Mouse (Mus musculus) liver, postnatal 0 days (tissue): Measurements from ENCODE around the gene Zfp113. TPM values are rescaled to one million over a fixed set of nuclear protein-coding genes. Genes with fewer than 3 reads are reported as not detected.

Experiments used
- ATAC-seq: fragments of 200-750 bp; cut with Nextera tagmentation; 2 replicates; pipeline ENCODE4 v1.8.0; 2017; ENCODE audit warnings: mild to moderate bottlenecking, moderate library complexity
- DNase-seq: peaks from one replicate; pipeline ENCODE4 v3.0.0-alpha.2; 2016
- H3K27ac ChIP-seq: fragments of 300-500 bp; sonication (generic); 2 replicates; pipeline ENCODE4 v1.5.1; 2014; ENCODE audit warnings: antibody characterized with exemption, moderate library complexity, mild to moderate bottlenecking, low read depth
- H3K27me3 ChIP-seq: fragments of 300-500 bp; sonication (generic); 2 replicates; pipeline ENCODE4 v1.6.1; 2014; ENCODE audit warnings: low read length, control low read depth, mixed read lengths; ENCODE audit not compliant: insufficient read depth
- H3K36me3 ChIP-seq: fragments of 300-500 bp; sonication (generic); replicated peaks from 2 replicates; pipeline ENCODE4 v1.6.1; 2014; ENCODE audit warnings: mild to moderate bottlenecking, control low read depth, low read length, moderate library complexity, mixed read lengths; ENCODE audit not compliant: insufficient read depth
- H3K4me1 ChIP-seq: fragments of 300-500 bp; sonication (generic); 2 replicates; pipeline ENCODE4 v1.6.1; 2014; ENCODE audit warnings: antibody characterized with exemption, mild to moderate bottlenecking, control low read depth; ENCODE audit not compliant: insufficient read depth
- H3K4me2 ChIP-seq: fragments of 300-500 bp; sonication (generic); 2 replicates; pipeline ENCODE4 v1.6.1; 2014; ENCODE audit warnings: low read depth, mild to moderate bottlenecking, low read length, moderate library complexity, mixed read lengths
- H3K4me3 ChIP-seq: fragments of 300-500 bp; sonication (generic); 2 replicates; pipeline ENCODE4 v1.5.1; 2014; ENCODE audit warnings: low read depth, low read length
- H3K9ac ChIP-seq: fragments of 300-500 bp; sonication (generic); replicated peaks from 2 replicates; pipeline ENCODE4 v1.6.1; 2014; ENCODE audit warnings: mild to moderate bottlenecking, moderate library complexity
- H3K9me3 ChIP-seq: fragments of 300-500 bp; sonication (generic); 2 replicates; pipeline ENCODE4 v1.6.1; 2016; ENCODE audit warnings: mild to moderate bottlenecking, control low read depth, low read length, mixed read lengths
- CTCF ChIP-seq: sonication (generic); IDR thresholded peaks from 2 replicates; pipeline ENCODE4 v1.5.1; 2016; ENCODE audit warnings: antibody characterized with exemption, low read depth
- EP300 ChIP-seq: IDR thresholded peaks from 2 replicates; pipeline ENCODE4 v1.6.1; 2016; ENCODE audit warnings: antibody characterized with exemption, low read depth, mild to moderate bottlenecking
- WGBS: fragments of 180-500 bp; shearing (Covaris S2); extraction: QIAGEN DNeasy Blood & Tissue Kit; methylation state at CpG from one replicate; pipeline ENCODE4 v1.1.7; 2014; ENCODE audit not compliant: insufficient replicate concordance; 5-methylcytosine and 5-hydroxymethylcytosine counted together
- polyA plus RNA-seq: library from polyadenylated mRNA; unstranded; fragments of >200 nt; fragmentation: Nextera tagmentation; extraction: Ambion mirVana; gene quantifications from 2 replicates; pipeline ENCODE4 v1.2.1, GENCODE M21; 2015

Gene Zfp113
- polyA plus RNA-seq: 3.8 and 6.5 TPM in 2 replicates

- Histone ChIP-seq H3K27me3 (no peaks in the 10 kb centered on the region), H3K4me2 (peak within 1 kb of the TSS; percentile 81), H3K9me3 (no peaks in the 10 kb centered on the region), H3K36me3 (peaks cover 17% of the 10 kb centered on the region), H3K27ac (peak within 1 kb of the TSS; percentile 94), H3K9ac (peak within 1 kb of the TSS; percentile 90), H3K4me3 (peak within 1 kb of the TSS; percentile 82), H3K4me1 (peaks cover 8% of the 10 kb centered on the region; the same call in 1 of the 2 replicates)
- under 1% methylated on average over 31 of the region's 31 CpGs for WGBS
- TF ChIP-seq EP300: peak; percentile 65
- peak; percentile 98 for TF ChIP-seq CTCF
- DNase-seq (peak; percentile 87), ATAC-seq (peak; percentile 95)
Observed at GRCm38 (mm10) chr5:138155443-138155976, at the start of gene Zfp113. TSS of gene Zfp113 (minus strand) at chr5:138155744.

- H3K4me3 ChIP-seq: no peak overlapping the region
- no peaks in the 10 kb centered on the region for H3K36me3 ChIP-seq
- no peak for DNase-seq
- H3K9ac ChIP-seq: no peak overlapping the region
- H3K27ac ChIP-seq: no peak overlapping the region
- ATAC-seq: no peak
- H3K4me1 ChIP-seq: no peaks in the 10 kb centered on the region
- 80% methylated on average over 3 of the region's 3 CpGs for WGBS
- no peak for TF ChIP-seq EP300
- no peak for TF ChIP-seq CTCF
- no peak overlapping the region for H3K4me2 ChIP-seq
- H3K9me3 ChIP-seq: no peaks in the 10 kb centered on the region
- no peaks in the 10 kb centered on the region for H3K27me3 ChIP-seq
Observed at GRCm38 (mm10) chr5:138202086-138202485, 46.5 kb upstream of the Zfp113 start.

- H3K27ac ChIP-seq: no peak overlapping the region
- 14% methylated on average over 1 of the region's 1 CpGs for WGBS
- no peak for ATAC-seq
- no peaks in the 10 kb centered on the region for H3K36me3 ChIP-seq
- peaks cover 9% of the 10 kb centered on the region for H3K4me1 ChIP-seq
- H3K4me2 ChIP-seq: no peak overlapping the region
- H3K4me3 ChIP-seq: no peak overlapping the region
- no peaks in the 10 kb centered on the region for H3K9me3 ChIP-seq
- no peak for DNase-seq
- TF ChIP-seq EP300: no peak
- peak; percentile 43 for TF ChIP-seq CTCF
- H3K9ac ChIP-seq: no peak overlapping the region
- H3K27me3 ChIP-seq: no peaks in the 10 kb centered on the region
Observed at GRCm38 (mm10) chr5:138199576-138199975, 44.0 kb upstream of the Zfp113 start.

- no peak overlapping the region for H3K27ac ChIP-seq
- H3K27me3 ChIP-seq: no peaks in the 10 kb centered on the region
- DNase-seq: no peak
- 54% methylated on average over 7 of the region's 7 CpGs for WGBS
- no peak overlapping the region for H3K4me3 ChIP-seq
- H3K36me3 ChIP-seq: no peaks in the 10 kb centered on the region
- no peak for ATAC-seq
- no peak overlapping the region for H3K9ac ChIP-seq
- peak overlapping the region; percentile 100 for H3K4me2 ChIP-seq
- peaks cover 15% of the 10 kb centered on the region for H3K4me1 ChIP-seq
- TF ChIP-seq CTCF: no peak
- no peak for TF ChIP-seq EP300
- H3K9me3 ChIP-seq: no peaks in the 10 kb centered on the region
Observed at GRCm38 (mm10) chr5:138195463-138195862, 39.9 kb upstream of the Zfp113 start.

GRCm38 (mm10) chr5:138194755-138195345 is 39.3 kb upstream of the Zfp113 start:
- Histone ChIP-seq H3K9me3 (no peaks in the 10 kb centered on the region), H3K27ac (peak overlapping the region; percentile 86), H3K4me1 (peaks cover 15% of the 10 kb centered on the region), H3K4me2 (peak overlapping the region; percentile 100), H3K9ac (peak overlapping the region; percentile 87), H3K27me3 (no peaks in the 10 kb centered on the region), H3K4me3 (peak overlapping the region; percentile 83), H3K36me3 (0 out of 2 replicates have a peak, but pooled peaks cover 3% of the 10 kb centered on the region)
- peak; percentile 38 for DNase-seq
- 2% methylated on average over 29 of the region's 29 CpGs for WGBS
- TF ChIP-seq EP300: no peak
- no peak for TF ChIP-seq CTCF
- ATAC-seq: peak; percentile 42

GRCm38 (mm10) chr5:138193771-138194727 is 38.5 kb upstream of the Zfp113 start, which contains the start of gene Mblac1:
TSS of gene Mblac1 (plus strand) at chr5:138194314.
- WGBS: 6% methylated on average over 54 of the region's 54 CpGs
- peak within 1 kb of the TSS; percentile 87 for H3K9ac ChIP-seq

More at GRCm38 (mm10) chr5:138193771-138194727, 38.5 kb upstream of the Zfp113 start, which contains the start of gene Mblac1:
- peaks cover 15% of the 10 kb centered on the region for H3K4me1 ChIP-seq
- H3K36me3 ChIP-seq: 0 out of 2 replicates have a peak, but pooled peaks cover 3% of the 10 kb centered on the region
- peak within 1 kb of the TSS; percentile 100 for H3K4me2 ChIP-seq
- DNase-seq (peak; percentile 86), ATAC-seq (peak; percentile 83)
- H3K27me3 ChIP-seq: no peaks in the 10 kb centered on the region
- peak within 1 kb of the TSS; percentile 86 for H3K27ac ChIP-seq
- peak within 1 kb of the TSS; percentile 83 for H3K4me3 ChIP-seq
- no peaks in the 10 kb centered on the region for H3K9me3 ChIP-seq
- TF ChIP-seq CTCF (no peak), EP300 (peak; percentile 60; the same call in 1 of the 2 replicates)
